Mouse (Mus musculus): ENCODE measurements around the gene Pheta2. TPM values are rescaled to one million over a fixed set of nuclear protein-coding genes. Genes with fewer than 3 reads are reported as not detected.
"Not testable (repeated sequence)": the region's sequence is repeated elsewhere in the genome, so short reads cannot be mapped to it uniquely, and the experiment has no call there.

Pheta2 gene
- polyA plus RNA-seq, 1 experiment from 2014 or later, result 10.0 TPM

- 11% methylated on average over 7 of the region's 7 CpGs for WGBS (ENCODE audit: insufficient replicate concordance)
- Histone ChIP-seq H3K4me3 (ENCODE audit: low read depth, low read length) (peak overlapping the region; percentile 50), H3K27ac (ENCODE audit: low read depth, low read length) (no peak overlapping the region), H3K9ac (ENCODE audit: low read depth, low read length) (peak overlapping the region; percentile 44), H3K27me3 (ENCODE audit: control insufficient read depth, insufficient read depth, low read length) (no peaks in the 10 kb centered on the region), H3K4me2 (peak overlapping the region; percentile 82), H3K4me1 (ENCODE audit: control insufficient read depth, insufficient read depth, low read length) (peaks cover 10% of the 10 kb centered on the region), H3K9me3 (replicated peaks; ENCODE audit: control insufficient read depth, low read length) (no peaks in the 10 kb centered on the region), H3K36me3 (ENCODE audit: control insufficient read depth, insufficient read depth, low read length) (no peaks in the 10 kb centered on the region)
- ATAC-seq (replicated peaks; ENCODE audit: insufficient number of reproducible peaks, low FRiP score, low TSS enrichment), result 0 out of 2 replicates have a peak, but pooled peaks have one; percentile 6
These were observed 40.7 kb downstream of the Pheta2 start for GRCm38 (mm10) chr15:82379511-82379870.

DNA sequence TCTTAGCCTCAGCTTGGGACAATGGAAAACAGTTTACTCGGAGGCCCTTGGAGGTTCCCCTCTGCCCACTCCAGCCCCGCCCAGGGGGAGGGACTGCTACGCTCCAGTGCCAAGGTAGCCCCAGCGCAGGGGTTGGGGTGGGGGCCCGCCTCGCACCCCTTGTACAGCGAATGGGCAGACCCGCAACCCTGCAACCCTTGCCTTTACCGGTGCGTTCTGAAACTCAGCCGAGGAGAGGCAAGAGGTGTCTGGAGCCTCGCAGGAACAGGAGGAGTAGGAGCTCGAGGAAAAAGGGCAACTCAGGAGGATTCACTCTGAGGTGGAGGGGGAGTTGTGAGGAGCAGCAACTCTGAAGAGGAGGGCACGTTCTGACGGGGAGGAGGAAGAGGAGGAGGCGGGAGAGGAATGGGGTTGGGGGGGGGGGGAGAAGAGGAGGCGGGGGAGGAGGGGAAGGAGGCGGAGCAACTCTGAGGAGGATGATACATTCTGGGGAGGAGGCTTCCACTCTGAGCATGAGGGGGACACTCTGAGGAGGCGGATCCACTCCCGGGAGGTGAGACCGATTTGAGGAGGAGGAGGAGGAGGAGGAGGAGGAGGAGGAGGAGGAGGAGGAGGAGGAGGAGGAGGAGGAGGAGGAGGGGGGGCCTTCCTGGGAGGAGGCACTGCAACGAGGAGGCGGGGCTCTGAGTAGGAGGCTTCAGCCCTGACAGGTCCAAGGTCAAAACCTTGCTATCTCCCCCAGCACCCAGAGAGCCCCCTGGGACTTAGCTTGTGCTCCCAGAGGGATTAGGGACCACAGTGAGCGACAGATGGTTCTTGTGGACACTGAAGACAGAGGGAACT, 41.4 kb downstream of the Pheta2 start, which contains the start of gene Cyp2d22:
Gene Cyp2d22, minus strand, starts transcription at position 390 of the 843 bp plus-strand sequence.
- Histone ChIP-seq H3K27me3 (ENCODE audit: control insufficient read depth, insufficient read depth, low read length) (no peaks in the 10 kb centered on the region), H3K9me3 (replicated peaks; ENCODE audit: control insufficient read depth, low read length) (no peaks in the 10 kb centered on the region), H3K9ac (ENCODE audit: low read depth, low read length) (peak within 1 kb of the TSS; percentile 61), H3K36me3 (ENCODE audit: control insufficient read depth, insufficient read depth, low read length) (no peaks in the 10 kb centered on the region), H3K27ac (ENCODE audit: low read depth, low read length) (no peak within 1 kb of the TSS), H3K4me1 (ENCODE audit: control insufficient read depth, insufficient read depth, low read length) (peaks cover 10% of the 10 kb centered on the region), H3K4me2 (peak within 1 kb of the TSS; percentile 82), H3K4me3 (ENCODE audit: low read depth, low read length) (peak within 1 kb of the TSS; percentile 50)
- under 1% methylated on average over 18 of the region's 24 CpGs for WGBS (ENCODE audit: insufficient replicate concordance)
- peak; percentile 83 for ATAC-seq (replicated peaks; ENCODE audit: insufficient number of reproducible peaks, low FRiP score, low TSS enrichment)

GRCm38 (mm10) chr15:82380714-82381062, 41.9 kb downstream of the Pheta2 start:
- Histone ChIP-seq H3K9ac (ENCODE audit: low read depth, low read length) (peak overlapping the region; percentile 61; the same call in 1 of the 2 replicates), H3K4me2 (peak overlapping the region; percentile 82), H3K4me1 (ENCODE audit: control insufficient read depth, insufficient read depth, low read length) (peaks cover 10% of the 10 kb centered on the region), H3K36me3 (ENCODE audit: control insufficient read depth, insufficient read depth, low read length) (no peaks in the 10 kb centered on the region), H3K4me3 (ENCODE audit: low read depth, low read length) (peak overlapping the region; percentile 50), H3K27ac (ENCODE audit: low read depth, low read length) (no peak overlapping the region), H3K27me3 (ENCODE audit: control insufficient read depth, insufficient read depth, low read length) (no peaks in the 10 kb centered on the region), H3K9me3 (replicated peaks; ENCODE audit: control insufficient read depth, low read length) (no peaks in the 10 kb centered on the region)
- ATAC-seq (replicated peaks; ENCODE audit: insufficient number of reproducible peaks, low FRiP score, low TSS enrichment), result no peak
- 37% methylated on average over 7 of the region's 7 CpGs for WGBS (ENCODE audit: insufficient replicate concordance)

DNA sequence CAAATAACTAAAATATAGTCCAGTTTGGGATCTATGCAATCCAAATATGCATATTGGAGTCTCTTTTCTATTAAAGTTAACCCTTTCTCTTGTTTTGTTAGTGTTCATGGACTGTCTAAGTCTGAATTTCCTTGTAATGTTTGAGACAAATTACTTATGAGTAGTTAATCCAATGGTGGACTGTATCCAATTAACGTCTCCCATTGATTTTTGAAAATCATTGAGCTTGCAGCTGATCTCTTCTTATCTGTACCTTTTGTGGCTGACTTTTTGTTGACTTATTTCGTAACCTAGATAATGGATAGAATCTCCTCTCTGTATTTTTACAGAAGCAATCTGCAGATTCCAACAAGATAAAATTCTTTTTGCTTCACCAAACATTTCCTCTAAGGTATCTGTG, 43.7 kb downstream of the Pheta2 start:
- Histone ChIP-seq H3K27me3 (ENCODE audit: control insufficient read depth, insufficient read depth, low read length) (no peaks in the 10 kb centered on the region), H3K36me3 (ENCODE audit: control insufficient read depth, insufficient read depth, low read length) (no peaks in the 10 kb centered on the region), H3K4me3 (ENCODE audit: low read depth, low read length) (no peak overlapping the region), H3K27ac (ENCODE audit: low read depth, low read length) (no peak overlapping the region), H3K9ac (ENCODE audit: low read depth, low read length) (no peak overlapping the region), H3K4me1 (ENCODE audit: control insufficient read depth, insufficient read depth, low read length) (peaks cover 10% of the 10 kb centered on the region), H3K9me3 (replicated peaks; ENCODE audit: control insufficient read depth, low read length) (no peaks in the 10 kb centered on the region), H3K4me2 (no peak overlapping the region)
- WGBS (ENCODE audit: insufficient replicate concordance), result 83% methylated on average over 2 of the region's 2 CpGs
- ATAC-seq (replicated peaks; ENCODE audit: insufficient number of reproducible peaks, low FRiP score, low TSS enrichment), result no peak

- Histone ChIP-seq H3K9ac (ENCODE audit: low read depth, low read length) (no peak overlapping the region), H3K4me3 (ENCODE audit: low read depth, low read length) (no peak overlapping the region), H3K4me2 (no peak overlapping the region), H3K9me3 (replicated peaks; ENCODE audit: control insufficient read depth, low read length) (no peaks in the 10 kb centered on the region), H3K27me3 (ENCODE audit: control insufficient read depth, insufficient read depth, low read length) (no peaks in the 10 kb centered on the region), H3K36me3 (ENCODE audit: control insufficient read depth, insufficient read depth, low read length) (no peaks in the 10 kb centered on the region), H3K27ac (ENCODE audit: low read depth, low read length) (no peak overlapping the region), H3K4me1 (ENCODE audit: control insufficient read depth, insufficient read depth, low read length) (peaks cover 3% of the 10 kb centered on the region)
- no peak for ATAC-seq (replicated peaks; ENCODE audit: insufficient number of reproducible peaks, low FRiP score, low TSS enrichment)
- WGBS (ENCODE audit: insufficient replicate concordance), result 81% methylated on average over 2 of the region's 2 CpGs
These were observed 47.0 kb downstream of the Pheta2 start for GRCm38 (mm10) chr15:82385729-82386128.

- H3K27me3 ChIP-seq (ENCODE audit: control insufficient read depth, insufficient read depth, low read length); H3K4me1 ChIP-seq (ENCODE audit: control insufficient read depth, insufficient read depth, low read length); H3K9ac ChIP-seq (ENCODE audit: low read depth, low read length); H3K4me2 ChIP-seq; H3K27ac ChIP-seq (ENCODE audit: low read depth, low read length); H3K9me3 ChIP-seq (replicated peaks; ENCODE audit: control insufficient read depth, low read length); H3K4me3 ChIP-seq (ENCODE audit: low read depth, low read length); H3K36me3 ChIP-seq (ENCODE audit: control insufficient read depth, insufficient read depth, low read length); ATAC-seq (replicated peaks; ENCODE audit: insufficient number of reproducible peaks, low FRiP score, low TSS enrichment): not testable (repeated sequence)
- WGBS (ENCODE audit: insufficient replicate concordance), result 78% methylated on average over 10 of the region's 10 CpGs
These were observed 51.2 kb downstream of the Pheta2 start for GRCm38 (mm10) chr15:82389916-82390315.

- 76% methylated on average over 2 of the region's 2 CpGs for WGBS (ENCODE audit: insufficient replicate concordance)
These were observed 55.2 kb downstream of the Pheta2 start, which contains the start of gene Cyp2d11 for GRCm38 (mm10) chr15:82393922-82394321. TSS of gene Cyp2d11 (minus strand) at chr15:82394022.

More at GRCm38 (mm10) chr15:82393922-82394321, 55.2 kb downstream of the Pheta2 start, which contains the start of gene Cyp2d11:
- H3K4me1 ChIP-seq (ENCODE audit: control insufficient read depth, insufficient read depth, low read length); H3K36me3 ChIP-seq (ENCODE audit: control insufficient read depth, insufficient read depth, low read length); H3K4me3 ChIP-seq (ENCODE audit: low read depth, low read length); H3K9me3 ChIP-seq (replicated peaks; ENCODE audit: control insufficient read depth, low read length); ATAC-seq (replicated peaks; ENCODE audit: insufficient number of reproducible peaks, low FRiP score, low TSS enrichment); H3K27ac ChIP-seq (ENCODE audit: low read depth, low read length); H3K9ac ChIP-seq (ENCODE audit: low read depth, low read length); H3K4me2 ChIP-seq; H3K27me3 ChIP-seq (ENCODE audit: control insufficient read depth, insufficient read depth, low read length): not testable (repeated sequence)

All from heart, embryonic 11.5 days (tissue).